Mouse (Mus musculus): Measurements from ENCODE around the gene Scamp1.

DNA sequence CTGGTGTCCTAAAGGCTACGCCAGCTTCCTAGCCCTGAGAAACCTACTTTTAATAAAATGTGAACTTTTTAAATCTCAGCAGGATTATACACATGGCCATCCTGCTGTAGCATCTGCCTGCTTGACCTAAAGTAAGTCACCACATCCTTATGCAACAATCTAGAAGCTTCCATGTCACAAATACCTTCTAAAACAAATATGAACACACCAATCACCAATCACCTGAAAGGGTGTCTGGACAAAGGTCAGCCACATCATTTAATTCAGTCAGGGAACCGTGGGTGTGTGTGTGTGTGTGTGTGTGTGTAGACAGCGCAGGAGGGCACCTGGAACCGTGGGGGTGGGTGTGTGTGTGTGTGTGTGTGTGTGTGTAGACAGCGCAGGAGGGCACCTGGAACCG, 35.5 kb downstream of the Scamp1 start:
- TF ChIP-seq GATA1 (IDR thresholded peaks at IDR 0.05; ENCODE audit: borderline replicate concordance, low read length), result no peak
- no peak for TF ChIP-seq FLI1 (IDR thresholded peaks at IDR 0.05; ENCODE audit: low read length)
